Mouse (Mus musculus) erythroid progenitor cell, adult 5-6 weeks (primary cell): ENCODE measurements around the gene Tgfbr2. TPM values are rescaled to one million over a fixed set of nuclear protein-coding genes. Genes with fewer than 3 reads are reported as not detected.

ENCODE experiments used
- ATAC-seq: replicated peaks from 2 replicates; pipeline ENCODE4 v1.8.0; 2016; ENCODE audit warnings: moderate number of reproducible peaks, mild to moderate bottlenecking, moderate TSS enrichment, inconsistent platforms; ENCODE audit not compliant: poor library complexity, low FRiP score, severe bottlenecking
- total RNA-seq, 2 experiments: library from RNA; stranded (forward) in 1 of 2; stranded (reverse) in 1 of 2; fragments of 150-400 nt in 1 of 2; fragments of 186-747, 209-891 nt in 1 of 2; gene quantifications; 2 replicates each; pipeline versions ENCODE4 v1.2.3 to v1.2.4; 2015 to 2017; ENCODE audit warnings: low replicate concordance in 2 of 2

Tgfbr2 gene
- total RNA-seq, 2 experiments from 2014 or later: 5.3 to 10.5 TPM

DNA sequence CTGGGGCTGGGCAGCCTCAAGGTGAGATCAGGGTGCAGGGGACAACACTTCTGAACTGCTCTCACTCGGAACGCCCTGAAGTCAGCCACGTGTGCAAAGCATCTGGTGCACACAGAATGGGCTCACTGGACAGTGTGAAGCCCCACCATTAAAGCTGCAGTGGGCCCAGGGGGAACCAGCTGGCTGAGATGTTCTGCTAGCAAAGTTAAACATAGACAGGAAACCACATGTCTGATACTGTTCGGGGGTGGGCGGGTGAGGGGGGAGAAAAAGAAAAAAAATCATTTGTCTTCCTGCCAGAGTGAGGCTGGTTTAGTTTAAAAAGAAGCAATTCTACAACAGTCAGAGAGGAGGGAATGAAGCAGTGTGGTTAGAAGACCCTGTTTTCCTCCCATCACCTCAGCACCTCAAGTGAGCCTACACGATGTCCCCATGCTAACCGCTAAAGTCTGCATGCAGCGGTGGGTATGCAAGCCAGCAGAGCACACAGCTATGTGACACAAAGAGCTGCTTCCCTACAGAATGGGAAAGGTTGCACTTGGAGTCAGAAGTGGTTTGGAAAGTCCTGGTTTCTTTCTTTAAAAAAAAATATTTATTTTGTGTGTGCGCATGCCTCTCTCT lies 52.1 kb downstream of the Tgfbr2 start:
- no peak for ATAC-seq

DNA sequence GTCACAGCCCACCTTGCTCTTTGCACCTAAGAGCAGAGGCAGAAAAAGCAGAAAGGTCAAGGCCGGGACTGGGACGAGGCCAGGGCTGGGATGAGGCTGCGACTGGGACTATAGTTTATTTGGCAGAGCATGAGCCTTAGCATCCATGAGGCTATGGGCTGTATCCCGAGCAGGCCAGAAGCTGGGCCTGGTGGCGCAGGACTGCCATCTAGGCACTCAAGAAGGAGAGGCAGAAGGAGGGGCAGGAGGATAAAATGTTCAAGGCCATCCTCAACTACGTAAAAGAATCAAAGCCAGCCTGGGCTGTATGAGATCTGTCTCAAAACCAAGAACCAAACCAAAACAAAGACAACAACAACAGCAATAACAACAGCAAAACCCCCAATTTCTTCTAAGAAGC lies 52.6 kb downstream of the Tgfbr2 start:
- ATAC-seq: no peak

DNA sequence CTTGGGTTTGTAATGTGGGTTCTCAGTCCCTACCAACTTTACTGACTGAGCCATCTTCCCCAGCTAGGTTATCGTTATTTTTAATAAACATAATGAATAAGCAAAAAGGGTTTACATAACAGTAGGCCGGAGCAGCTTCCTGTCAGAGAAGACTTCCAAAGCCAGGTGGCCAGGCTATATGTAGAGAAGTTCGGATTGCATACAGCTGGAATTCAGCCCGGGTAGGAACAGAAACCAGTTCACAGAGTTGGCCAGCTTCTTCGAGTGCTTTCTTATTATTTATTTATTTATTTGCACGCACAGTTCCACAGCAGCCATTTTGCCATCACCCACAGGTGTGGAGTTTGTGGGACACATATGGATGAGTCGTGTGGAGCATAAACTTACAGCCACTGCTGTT lies 53.7 kb downstream of the Tgfbr2 start:
- ATAC-seq: no peak

DNA sequence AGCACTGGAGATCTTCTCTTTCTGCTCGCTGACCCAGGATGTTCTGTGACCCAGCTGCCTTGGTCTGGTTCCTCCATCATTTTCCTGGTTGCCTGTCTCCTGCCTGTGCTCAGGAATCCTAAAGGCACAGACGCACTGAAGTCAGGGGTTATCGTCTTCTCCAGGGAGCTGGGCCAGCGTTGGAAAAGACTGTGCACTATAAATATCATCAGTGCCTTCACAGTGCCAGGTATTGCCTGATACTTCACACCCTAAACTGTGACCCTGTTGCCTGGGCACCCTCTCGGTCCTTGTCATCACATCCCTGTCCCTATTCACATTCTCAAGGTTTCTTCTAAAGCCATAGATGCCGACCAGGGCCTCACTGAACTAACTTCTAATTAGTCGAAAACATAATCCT lies 55.2 kb downstream of the Tgfbr2 start:
- no peak for ATAC-seq

DNA sequence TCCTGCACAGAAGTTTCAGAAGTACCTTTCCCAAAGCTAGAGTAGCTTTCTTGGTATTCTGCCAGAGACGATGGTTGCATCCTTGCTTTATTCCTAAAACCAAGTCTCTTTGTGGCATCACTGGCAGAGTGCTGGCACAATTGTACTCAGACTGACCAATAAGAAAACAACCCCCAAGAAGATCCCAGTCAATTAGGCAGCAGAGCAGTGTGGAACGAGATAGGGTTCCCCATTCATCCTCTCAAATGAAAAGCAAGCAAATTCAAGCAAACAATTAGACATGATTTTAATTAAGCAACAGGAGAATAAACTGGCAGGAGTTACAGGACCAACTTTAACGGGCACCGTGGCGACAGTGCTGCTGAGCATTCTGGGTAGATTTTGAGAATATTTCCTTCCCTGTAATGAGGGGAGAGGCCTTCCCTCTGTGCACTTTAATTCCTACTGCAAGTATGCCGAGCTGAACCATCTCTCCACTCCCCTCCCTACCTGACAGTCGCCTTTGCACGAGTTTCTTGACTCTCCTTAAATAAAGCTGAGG lies 56.8 kb downstream of the Tgfbr2 start:
- no peak for ATAC-seq

DNA sequence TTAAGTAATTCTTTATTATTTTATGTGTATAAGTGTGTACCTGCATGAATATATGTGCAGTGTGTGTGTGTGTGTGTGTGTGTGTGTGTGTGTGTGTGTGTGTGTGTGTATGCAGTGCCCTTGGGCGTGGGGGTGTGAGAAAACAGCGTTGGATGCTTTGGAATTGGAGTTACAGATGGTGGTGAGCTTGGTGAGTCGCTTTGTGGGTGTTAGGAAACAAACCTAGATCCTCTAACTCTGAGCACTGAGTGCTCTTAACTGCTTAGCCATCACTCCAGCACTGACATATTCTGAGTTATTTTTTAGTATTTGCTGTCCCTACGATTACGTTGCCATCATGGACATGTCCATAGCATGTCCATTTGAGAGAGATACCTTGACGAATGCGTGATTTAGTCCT lies 59.3 kb downstream of the Tgfbr2 start:
- no peak for ATAC-seq

DNA sequence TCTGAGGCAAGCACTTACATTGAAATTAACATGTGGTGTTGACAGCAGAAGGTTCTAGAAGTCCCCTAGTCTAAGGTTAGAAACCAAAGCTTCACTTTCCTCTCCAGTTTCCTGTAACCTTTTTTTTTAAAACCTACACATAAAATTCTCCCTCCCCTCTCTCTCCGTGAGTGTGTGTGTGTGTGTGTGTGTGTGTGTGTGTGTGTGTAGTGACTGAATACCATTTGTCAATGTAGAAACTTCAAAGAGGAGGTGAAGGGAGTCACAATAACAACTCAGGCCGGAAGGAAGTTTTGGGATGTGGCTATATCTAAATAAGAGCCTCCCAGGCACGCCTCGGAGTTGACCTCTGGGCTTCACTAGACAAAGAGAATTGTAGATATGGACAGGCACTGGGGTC lies 60.8 kb downstream of the Tgfbr2 start:
- ATAC-seq: no peak

DNA sequence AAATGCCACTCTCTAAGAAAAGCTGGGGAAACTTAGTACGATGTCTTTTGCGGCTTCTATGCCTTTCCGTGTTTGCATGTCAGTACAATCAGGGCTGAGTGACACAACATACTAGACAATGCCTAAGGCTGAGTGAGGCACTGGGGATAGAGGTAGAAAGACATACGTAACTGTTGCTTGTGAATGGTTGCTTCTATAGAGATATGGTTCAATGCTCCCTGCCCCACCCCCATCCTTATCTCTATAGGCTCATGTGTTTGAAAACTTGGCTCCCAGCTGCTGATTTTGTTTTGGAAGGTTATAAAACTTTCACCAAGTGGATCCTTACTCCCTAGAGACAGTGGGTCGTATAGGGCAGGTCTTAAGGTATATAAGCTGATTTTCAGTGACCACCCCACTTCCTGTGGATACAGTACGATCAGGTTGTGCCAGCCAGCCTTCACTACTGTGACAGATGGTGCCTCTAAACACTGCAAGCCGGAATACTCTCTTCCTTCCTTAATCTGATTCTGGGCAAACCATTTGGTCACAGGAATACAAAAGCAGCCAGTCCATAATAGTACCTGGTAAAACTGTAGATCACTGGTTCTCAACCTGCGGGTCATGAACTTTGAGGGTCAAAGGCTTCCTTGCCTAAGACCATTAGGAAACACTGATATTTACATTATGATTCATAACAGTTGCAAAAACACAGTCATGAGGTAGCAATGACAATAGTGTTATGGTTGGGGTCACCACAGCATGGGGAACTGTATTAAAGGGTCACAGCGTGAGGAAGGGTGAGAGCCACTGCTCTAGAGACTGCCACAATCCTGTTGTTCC lies 63.8 kb downstream of the Tgfbr2 start:
- ATAC-seq: no peak

DNA sequence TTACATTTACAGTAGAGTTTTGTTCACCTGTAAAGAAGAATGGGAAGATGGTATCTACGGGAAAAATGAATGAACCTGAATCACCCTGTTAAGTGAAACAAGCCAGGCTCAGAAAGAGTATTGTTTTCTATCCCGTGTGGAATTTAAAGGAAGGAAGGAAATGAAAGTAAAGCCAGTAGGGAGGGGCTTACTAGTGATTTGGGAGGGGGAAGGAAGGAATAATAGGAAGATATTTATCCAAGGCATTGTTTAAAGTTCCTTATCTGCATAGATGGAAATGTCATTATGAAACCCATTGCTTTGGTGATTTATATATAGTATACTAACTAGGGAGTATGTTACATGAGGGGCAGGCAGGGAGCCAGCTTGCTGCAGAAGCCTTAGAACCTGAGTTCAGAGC lies 66.4 kb downstream of the Tgfbr2 start:
- no peak for ATAC-seq

DNA sequence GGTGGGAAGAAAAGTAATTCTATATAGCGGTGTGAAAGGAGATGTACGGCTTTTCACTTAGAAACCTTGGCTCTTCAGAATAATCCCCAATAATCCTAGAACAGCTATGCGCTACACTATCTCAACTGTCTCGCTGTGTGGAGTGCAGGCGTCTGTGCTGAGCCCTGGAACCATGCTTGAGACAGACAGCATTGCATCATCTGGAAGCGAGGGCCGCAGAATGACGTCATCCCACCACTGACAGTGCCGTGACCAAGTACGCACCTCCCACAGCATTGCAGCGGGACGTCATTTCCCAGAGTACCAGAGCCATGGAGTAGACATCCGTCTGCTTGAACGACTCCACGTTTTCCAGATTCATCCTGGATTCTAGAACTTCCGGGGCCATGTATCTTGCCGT lies 70.4 kb downstream of the Tgfbr2 start:
- ATAC-seq: no peak

DNA sequence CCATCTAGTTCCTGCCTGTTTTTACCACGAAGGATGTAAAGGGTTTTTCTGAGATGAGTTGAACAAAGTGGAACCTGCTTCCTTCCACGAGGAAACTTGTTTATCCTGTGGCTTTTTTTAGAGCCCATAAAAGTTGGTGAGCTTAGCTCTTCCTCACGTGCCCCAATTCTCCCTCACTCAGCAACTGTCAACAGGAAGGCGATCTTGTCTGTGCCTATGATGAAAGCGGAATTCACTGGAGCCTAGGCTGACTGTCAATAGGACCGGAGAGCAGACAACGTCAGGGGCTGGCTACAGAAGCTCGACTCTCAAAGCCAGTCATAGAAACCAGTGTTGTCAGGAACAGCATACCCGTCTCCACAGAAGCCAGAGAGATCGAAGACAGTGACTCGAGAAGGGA lies 73.3 kb downstream of the Tgfbr2 start:
- no peak for ATAC-seq

DNA sequence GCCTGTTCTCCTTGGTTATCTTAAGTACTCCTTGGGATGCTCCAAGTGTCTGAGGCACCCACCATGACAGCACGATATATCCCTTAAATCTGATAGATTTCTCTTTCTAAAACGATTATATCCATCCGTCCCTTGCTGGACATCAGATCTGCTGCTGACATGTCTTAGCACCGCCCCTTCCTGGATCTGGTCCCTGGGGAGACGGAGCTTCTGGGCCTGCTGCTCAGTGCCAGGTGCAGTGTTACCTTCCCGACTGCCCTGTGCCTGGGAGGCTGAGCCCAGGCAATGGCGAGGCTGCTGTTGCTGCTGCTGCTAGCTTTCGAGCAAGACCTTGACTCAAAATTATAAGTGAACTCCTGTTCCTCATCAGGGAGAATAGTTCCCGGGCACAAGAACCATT lies 75.1 kb downstream of the Tgfbr2 start:
- no peak for ATAC-seq

DNA sequence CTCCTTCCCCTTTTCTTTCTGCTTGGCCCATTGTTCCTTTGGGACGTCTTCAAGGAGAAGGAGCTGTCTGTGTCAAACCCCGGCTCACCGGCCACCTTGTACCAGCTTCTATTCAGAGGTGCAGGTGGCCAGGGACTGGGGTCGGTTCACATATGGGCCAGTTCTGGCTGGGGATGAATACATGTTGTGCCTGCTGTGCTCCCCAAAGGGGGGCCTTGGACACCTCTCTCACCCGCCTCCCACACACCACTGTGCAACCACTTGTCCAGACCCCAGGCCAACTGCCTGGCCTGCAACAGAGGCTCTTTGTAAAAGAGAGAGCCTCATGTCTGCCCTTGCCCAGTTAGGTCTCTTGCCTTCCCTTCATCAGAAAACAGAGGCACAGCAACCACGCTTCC lies 75.6 kb downstream of the Tgfbr2 start:
- ATAC-seq: no peak

DNA sequence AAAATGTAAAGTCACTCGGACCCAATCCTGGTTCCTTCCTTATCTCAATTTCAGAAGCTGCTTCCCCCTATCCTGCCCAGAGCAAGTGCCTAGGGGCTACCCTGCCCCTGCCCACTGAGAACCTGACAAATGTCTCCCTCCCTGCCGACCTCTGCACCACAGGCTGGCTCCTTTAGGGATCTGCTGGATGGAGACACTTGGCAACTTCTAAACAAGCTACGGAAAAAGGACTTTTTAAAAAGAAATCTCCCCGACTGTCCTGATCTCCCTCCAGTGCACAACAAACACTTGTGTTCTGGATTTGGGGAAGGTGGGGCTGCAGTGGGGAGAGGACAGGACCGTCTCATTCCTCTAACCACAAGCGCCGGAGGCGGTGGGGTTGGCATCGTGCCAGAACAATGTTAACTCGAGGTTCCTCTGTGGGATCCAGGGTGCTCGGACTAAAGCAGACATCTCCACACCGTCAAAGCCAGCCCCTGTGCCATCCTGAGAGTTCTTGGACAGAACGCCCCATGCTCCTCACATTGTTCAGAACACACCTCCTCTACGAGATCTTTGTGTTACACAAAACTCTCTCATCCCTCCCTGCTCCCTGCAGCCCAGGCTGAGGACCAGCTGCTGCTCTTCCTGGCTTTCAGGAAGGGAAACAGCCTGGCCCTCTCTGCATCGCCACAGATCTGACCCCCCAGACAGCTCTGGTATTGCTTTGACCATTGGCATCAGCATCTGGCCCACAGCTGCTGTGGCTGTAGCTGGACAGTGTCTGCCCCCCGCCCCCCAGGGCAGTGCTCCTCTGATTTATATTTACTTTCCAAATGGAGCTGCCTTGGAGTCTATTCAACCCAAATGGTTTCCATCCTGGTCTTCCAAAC lies 76.2 kb downstream of the Tgfbr2 start:
- no peak for ATAC-seq

DNA sequence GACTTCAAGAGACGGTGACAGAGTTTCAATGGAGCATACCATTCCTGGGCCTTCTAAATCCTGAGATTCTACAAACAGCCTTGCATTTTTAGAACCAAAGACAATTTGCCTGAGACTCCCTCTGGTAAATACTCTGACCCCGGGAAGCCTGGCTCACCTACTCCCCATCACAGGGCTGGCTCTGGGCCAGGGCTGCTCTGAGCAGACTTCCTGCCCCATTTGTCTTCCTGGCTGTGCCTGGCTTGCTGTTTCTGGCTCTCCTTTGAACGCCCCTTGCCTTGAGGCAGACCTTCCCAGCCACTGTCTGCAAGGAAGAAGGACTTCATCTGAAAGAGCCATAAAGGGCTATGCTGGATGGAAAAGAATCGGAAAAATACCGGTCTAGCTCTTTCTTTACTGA lies 83.2 kb downstream of the Tgfbr2 start:
- ATAC-seq: no peak

DNA sequence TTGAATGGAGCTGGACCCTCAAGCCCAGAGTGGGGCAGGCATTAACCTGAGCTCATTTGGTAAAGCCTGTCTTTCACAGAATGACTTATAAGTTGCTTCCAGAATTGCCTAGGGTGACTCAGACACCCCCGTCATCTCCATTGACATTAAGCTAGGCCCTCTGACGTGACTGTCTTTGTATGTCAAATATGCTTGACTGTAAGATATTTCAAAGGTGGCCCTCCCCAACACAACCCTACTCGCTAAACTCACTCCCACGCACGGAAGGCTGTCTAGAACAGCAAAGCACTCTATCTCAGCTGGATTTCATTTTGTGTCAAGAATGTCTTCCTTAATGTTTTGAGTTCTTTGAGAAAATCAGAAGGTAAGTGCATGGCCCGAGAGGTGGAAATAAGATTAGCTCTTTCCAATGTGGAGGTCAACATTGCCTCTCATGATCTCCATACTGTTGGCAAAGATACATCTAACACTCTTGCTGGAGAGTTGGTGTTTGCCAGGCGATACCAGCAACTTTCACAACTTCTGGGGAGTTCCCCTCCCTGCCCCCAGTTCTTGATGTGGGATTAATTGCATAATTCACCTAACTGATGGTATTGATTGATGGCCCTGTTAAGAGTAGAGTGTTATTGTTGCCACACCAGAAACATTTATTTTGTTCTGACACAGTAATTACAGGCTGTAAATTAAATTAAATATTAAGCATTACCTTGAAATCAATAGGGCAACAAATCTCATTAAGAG lies 83.9 kb downstream of the Tgfbr2 start:
- no peak for ATAC-seq

DNA sequence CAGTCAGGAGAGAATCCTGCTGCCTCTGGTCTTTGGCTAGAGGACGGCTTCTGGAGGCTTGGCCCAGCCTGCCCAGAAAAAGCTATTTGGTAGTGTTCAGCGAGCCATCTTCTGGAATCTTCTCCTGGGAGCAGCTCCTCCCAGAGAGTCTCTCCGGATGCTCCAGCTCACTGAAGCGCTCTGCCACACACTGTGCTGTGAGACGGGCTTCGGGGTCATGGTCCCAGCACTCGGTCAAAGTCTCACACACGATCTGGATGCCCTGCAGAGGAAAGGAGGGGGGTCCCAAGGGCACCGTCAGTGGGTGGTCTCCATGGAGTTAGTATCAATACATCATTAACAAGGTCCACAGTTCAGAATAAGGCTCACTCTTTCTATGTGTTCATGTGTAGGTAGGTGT lies 84.9 kb downstream of the Tgfbr2 start:
- ATAC-seq: no peak

DNA sequence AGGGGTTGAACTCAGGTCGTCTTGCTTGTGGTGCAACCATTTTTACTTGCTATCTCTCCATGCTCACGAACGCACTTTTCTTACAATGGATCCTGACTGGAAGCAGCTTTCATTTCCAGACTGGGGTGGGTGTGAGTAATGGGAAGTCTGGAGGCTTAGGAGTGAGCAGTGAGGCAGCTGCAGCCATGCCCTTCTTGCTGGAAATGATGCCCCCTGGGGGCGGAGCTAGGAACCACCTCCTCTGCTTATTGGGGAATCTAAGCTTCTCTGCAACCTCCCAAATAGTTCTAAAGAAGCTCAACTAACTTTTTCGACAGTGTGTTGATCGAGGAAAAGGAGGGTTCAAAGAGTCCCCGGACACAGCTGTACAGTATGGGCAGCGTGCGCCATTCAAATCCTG lies 86.2 kb downstream of the Tgfbr2 start:
- no peak for ATAC-seq

DNA sequence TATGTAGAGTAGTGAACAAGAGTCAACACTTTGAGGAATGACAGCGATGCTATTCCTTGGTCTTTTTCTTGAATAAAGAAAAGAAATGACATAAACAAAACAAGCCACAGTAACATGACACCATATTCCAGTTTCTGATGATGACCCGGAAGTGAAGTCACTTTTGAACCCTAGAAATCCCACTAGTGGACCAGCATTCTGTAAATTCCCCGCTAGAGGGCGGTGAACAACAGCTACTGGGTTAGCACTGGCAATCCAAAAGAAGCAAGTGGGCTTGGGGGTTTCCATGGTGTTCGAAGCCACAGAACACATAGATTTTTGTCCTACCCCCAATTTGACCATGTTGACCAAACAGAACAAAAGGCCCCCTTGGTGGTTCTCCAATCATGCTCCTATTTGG lies 87.3 kb downstream of the Tgfbr2 start:
- no peak for ATAC-seq

DNA sequence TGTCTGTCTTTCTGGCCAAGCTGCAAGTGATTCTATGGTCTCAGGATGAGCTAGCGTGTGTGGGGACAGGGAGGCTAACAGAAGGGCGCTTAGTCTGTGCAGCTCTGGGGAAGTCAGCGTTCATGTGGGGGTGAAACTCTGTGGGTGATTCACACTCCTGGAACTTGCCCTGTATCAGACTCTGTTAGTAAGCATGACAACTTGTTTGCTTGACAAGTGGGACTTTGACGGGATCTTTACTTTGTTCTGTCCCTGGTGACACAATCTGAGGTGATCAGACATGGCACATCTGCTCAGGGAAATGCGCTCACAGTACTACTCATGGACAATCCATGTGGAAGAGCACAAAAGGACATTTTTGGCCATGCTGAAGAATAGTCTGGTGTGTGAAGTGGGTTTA lies 87.9 kb downstream of the Tgfbr2 start:
- ATAC-seq: no peak
